Mouse (Mus musculus) hindbrain, embryonic 15.5 days (tissue): ENCODE measurements around the gene Nif3l1. TPM values are rescaled to one million over a fixed set of nuclear protein-coding genes. Genes with fewer than 3 reads are reported as not detected.

ENCODE experiments used
- ATAC-seq: fragments of 200-750 bp; cut with Nextera tagmentation; 2 replicates; pipeline ENCODE4 v1.8.0; 2017; ENCODE audit warnings: low read depth, moderate number of reproducible peaks, moderate TSS enrichment; ENCODE audit not compliant: low FRiP score
- H3K27ac ChIP-seq: fragments of 300-500 bp; sonication (generic); replicated peaks from 2 replicates; pipeline ENCODE4 v1.5.1; 2015; ENCODE audit warnings: mild to moderate bottlenecking, inconsistent platforms
- H3K27me3 ChIP-seq: fragments of 300-500 bp; sonication (generic); 2 replicates; pipeline ENCODE4 v1.6.1; 2015; ENCODE audit warnings: control low read depth, inconsistent platforms
- H3K36me3 ChIP-seq: fragments of 300-500 bp; sonication (generic); 2 replicates; pipeline ENCODE4 v1.6.1; 2015; ENCODE audit warnings: control low read depth, inconsistent platforms
- H3K4me1 ChIP-seq: fragments of 300-500 bp; sonication (generic); replicated peaks from 2 replicates; pipeline ENCODE4 v1.6.1; 2015; ENCODE audit warnings: control low read depth, inconsistent platforms
- H3K4me2 ChIP-seq: fragments of 300-500 bp; sonication (generic); 2 replicates; pipeline ENCODE4 v1.6.1; 2015; ENCODE audit warnings: moderate library complexity, mild to moderate bottlenecking, inconsistent platforms
- H3K4me3 ChIP-seq: fragments of 300-500 bp; sonication (generic); 2 replicates; pipeline ENCODE4 v1.5.1; 2015; ENCODE audit warnings: mild to moderate bottlenecking, inconsistent platforms
- H3K9ac ChIP-seq: fragments of 300-500 bp; sonication (generic); 2 replicates; pipeline ENCODE4 v1.6.1; 2015; ENCODE audit warnings: inconsistent platforms
- H3K9me3 ChIP-seq: fragments of 300-500 bp; sonication (generic); 2 replicates; pipeline ENCODE4 v1.6.1; 2016; ENCODE audit warnings: control low read depth, inconsistent platforms
- WGBS: fragments of 180-500 bp; shearing (Covaris S2); methylation state at CpG from one replicate; pipeline ENCODE4 v1.1.7; 2015; 5-methylcytosine and 5-hydroxymethylcytosine counted together
- polyA plus RNA-seq: library from polyadenylated mRNA; unstranded; fragments of >200 nt; fragmentation: Nextera tagmentation; extraction: Ambion mirVana; gene quantifications from 2 replicates; pipeline ENCODE4 v1.2.1, GENCODE M21; 2015

Nif3l1 gene
- polyA plus RNA-seq, 1 experiment from 2014 or later: 48.7 TPM

DNA sequence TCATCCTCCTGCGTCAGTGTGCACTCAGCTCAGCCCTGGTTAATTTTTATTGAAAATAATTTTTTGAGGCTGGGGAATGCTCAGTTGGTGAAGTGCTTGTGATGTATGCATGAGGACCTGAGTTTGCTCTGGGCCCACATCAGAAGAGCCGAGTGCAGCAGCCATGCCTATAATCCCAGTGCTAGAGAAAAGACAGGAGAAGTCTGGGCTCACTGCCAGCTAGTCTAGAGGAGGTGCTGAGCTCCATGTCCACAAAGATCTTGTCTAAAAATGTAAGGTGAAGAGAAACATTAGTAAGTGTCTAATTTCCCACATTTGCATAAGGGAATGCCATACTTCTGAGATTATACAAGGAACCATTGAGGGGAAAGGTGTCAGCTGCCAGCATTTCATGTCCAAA lies 13.9 kb downstream of the Nif3l1 start:
- no peak for ATAC-seq

DNA sequence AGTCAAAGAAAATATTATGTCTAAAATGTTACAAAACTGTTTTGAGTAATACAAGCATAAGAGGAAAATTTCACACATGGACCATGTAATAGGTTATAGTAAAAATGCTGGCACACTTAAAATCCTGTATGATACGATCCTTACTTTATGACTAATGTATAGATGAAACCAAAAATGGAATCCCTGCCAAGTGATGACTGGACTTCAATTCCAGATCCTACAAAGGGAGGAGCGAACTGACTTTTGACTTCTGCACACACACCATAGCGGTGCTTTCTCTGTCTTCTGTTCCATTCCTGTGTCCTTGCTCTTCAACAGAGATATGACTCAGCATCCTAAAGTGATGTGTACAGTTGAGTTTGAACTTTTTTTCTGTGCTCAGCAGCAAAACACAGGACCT lies 15.6 kb downstream of the Nif3l1 start:
- Histone ChIP-seq H3K4me2 (no peak overlapping the region), H3K27me3 (no peaks in the 10 kb centered on the region), H3K4me3 (no peak overlapping the region), H3K9ac (no peak overlapping the region), H3K9me3 (no peaks in the 10 kb centered on the region), H3K4me1 (no peaks in the 10 kb centered on the region), H3K36me3 (peaks cover 76% of the 10 kb centered on the region), H3K27ac (no peak overlapping the region)
- no peak for ATAC-seq
- 95% methylated on average over 3 of the region's 3 CpGs for WGBS

More for the DNA sequence above, 13.9 kb downstream of the Nif3l1 start:
- Histone ChIP-seq H3K27ac (no peak overlapping the region), H3K4me2 (no peak overlapping the region), H3K9ac (no peak overlapping the region), H3K36me3 (peaks cover 74% of the 10 kb centered on the region), H3K4me3 (no peak overlapping the region), H3K27me3 (no peaks in the 10 kb centered on the region), H3K9me3 (no peaks in the 10 kb centered on the region), H3K4me1 (no peaks in the 10 kb centered on the region)
- WGBS: 77% methylated on average over 2 of the region's 2 CpGs

DNA sequence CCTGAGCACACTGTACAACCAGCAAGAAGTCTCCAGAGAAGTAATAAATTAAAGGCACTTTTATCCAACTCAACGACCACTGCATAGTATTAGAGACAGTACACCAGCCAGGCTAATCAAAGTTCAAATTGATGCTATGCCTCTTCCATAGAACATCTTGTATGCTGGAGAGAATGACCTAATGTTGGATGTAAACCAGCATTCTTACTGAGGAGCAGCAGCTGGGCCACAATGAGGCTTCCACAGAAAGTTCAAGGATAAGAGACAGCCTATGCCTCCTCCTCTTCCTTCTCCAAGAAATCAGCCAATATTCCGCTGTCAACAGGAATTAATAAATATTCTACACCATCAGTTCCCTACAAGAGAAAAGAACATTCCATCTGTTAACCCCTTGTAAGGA lies 19.0 kb downstream of the Nif3l1 start:
- ATAC-seq: no peak
- H3K4me1 ChIP-seq: no peaks in the 10 kb centered on the region
- no peaks in the 10 kb centered on the region for H3K9me3 ChIP-seq
- H3K36me3 ChIP-seq: peaks cover 69% of the 10 kb centered on the region
- H3K27ac ChIP-seq: no peak overlapping the region
- WGBS: 83% methylated on average over 2 of the region's 2 CpGs
- no peak overlapping the region for H3K9ac ChIP-seq
- no peaks in the 10 kb centered on the region for H3K27me3 ChIP-seq
- no peak overlapping the region for H3K4me2 ChIP-seq
- H3K4me3 ChIP-seq: no peak overlapping the region

DNA sequence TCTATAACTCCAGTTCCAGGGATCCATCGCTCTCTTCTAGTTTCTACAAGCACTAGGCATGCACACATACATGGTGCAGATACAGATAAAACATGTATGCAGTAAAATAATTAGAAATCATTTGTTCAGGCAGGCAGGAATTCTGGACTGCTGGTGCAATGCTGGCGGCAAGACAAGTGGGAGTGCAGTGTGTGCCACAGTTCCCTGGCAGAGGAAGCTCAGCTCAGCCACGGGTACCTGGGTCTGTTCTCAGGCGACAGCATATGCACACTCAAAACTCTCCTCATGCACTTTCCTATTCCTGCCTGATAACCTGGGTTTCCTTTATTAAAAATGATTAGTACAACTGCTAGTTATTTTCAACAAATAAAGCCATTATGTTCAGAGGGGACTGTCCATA lies 20.1 kb downstream of the Nif3l1 start:
- 98% methylated on average over 4 of the region's 4 CpGs for WGBS
- Histone ChIP-seq H3K9ac (no peak overlapping the region), H3K4me1 (no peaks in the 10 kb centered on the region), H3K4me3 (no peak overlapping the region), H3K27me3 (no peaks in the 10 kb centered on the region), H3K27ac (no peak overlapping the region), H3K4me2 (no peak overlapping the region), H3K9me3 (no peaks in the 10 kb centered on the region), H3K36me3 (peaks cover 78% of the 10 kb centered on the region)
- no peak for ATAC-seq

DNA sequence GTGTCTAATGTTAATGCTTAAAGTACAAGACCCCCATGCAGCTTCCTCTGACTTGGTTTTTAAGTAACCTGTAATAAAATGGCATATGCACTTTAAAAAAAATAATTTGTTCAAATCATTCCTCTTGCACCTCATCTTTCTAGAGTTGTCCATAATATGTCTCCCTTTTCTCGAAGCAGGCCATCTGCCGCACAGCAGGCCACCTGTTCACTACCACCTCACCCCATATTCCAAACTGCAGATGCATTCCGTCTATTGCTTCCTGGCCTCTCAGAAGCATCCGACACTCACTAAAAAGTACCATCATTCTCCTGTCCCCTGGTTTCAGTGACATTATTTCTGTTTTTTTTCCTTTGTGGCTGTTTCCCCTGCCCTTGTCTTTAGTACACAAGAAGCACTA lies 20.6 kb downstream of the Nif3l1 start:
- Histone ChIP-seq H3K27ac (no peak overlapping the region), H3K27me3 (no peaks in the 10 kb centered on the region), H3K9ac (no peak overlapping the region), H3K4me2 (no peak overlapping the region), H3K4me3 (no peak overlapping the region), H3K4me1 (no peaks in the 10 kb centered on the region), H3K9me3 (no peaks in the 10 kb centered on the region), H3K36me3 (peaks cover 78% of the 10 kb centered on the region)
- 90% methylated on average over 4 of the region's 4 CpGs for WGBS
- no peak for ATAC-seq

DNA sequence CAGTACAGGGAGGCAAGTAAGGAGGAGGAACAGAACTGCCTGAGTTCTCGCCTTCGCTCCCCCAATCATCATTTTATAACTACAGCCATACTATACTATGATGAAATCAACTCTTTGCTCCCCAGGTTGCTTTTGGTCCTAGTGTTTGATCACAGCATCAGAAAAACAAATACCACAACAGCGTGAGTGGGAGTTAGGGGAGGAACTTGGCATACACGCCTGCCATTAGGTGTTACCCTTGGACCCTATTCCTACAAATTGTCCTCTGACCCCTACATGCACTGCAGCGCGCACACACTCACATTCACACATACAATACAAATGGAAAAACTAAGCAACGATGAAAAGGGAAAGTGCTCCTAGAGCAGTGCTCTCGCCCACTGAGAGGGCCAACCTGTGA lies 30.7 kb downstream of the Nif3l1 start:
- ATAC-seq: no peak
- 94% methylated on average over 8 of the region's 8 CpGs for WGBS
- no peaks in the 10 kb centered on the region for H3K9me3 ChIP-seq
- peaks cover 68% of the 10 kb centered on the region for H3K36me3 ChIP-seq
- H3K4me1 ChIP-seq: no peaks in the 10 kb centered on the region
- H3K4me3 ChIP-seq: no peak overlapping the region
- H3K27ac ChIP-seq: no peak overlapping the region
- no peak overlapping the region for H3K4me2 ChIP-seq
- H3K9ac ChIP-seq: no peak overlapping the region
- no peaks in the 10 kb centered on the region for H3K27me3 ChIP-seq

DNA sequence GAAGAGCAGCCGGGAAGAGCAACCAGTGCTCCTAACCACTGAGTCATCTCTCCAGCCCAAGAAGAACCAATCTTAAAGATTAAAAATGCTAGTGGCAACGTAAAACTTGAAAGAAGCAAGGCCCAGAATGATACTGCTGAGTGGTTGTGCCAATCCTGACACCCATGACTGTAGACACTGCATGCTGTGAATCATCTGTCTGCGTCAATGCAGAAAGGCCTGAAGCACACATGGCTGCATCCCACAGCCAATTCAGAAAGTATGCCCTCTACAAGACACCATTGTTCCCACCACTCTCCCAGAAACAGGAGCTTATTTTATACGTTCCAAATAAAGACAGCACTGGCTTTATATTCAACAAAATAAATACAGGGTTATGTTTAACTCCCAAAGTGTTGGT lies 37.7 kb downstream of the Nif3l1 start:
- Histone ChIP-seq H3K9ac (no peak overlapping the region), H3K4me1 (no peaks in the 10 kb centered on the region), H3K4me2 (no peak overlapping the region), H3K9me3 (no peaks in the 10 kb centered on the region), H3K27me3 (no peaks in the 10 kb centered on the region), H3K27ac (no peak overlapping the region), H3K36me3 (peaks cover 70% of the 10 kb centered on the region), H3K4me3 (no peak overlapping the region)
- WGBS: 88% methylated on average over 4 of the region's 4 CpGs
- no peak for ATAC-seq

DNA sequence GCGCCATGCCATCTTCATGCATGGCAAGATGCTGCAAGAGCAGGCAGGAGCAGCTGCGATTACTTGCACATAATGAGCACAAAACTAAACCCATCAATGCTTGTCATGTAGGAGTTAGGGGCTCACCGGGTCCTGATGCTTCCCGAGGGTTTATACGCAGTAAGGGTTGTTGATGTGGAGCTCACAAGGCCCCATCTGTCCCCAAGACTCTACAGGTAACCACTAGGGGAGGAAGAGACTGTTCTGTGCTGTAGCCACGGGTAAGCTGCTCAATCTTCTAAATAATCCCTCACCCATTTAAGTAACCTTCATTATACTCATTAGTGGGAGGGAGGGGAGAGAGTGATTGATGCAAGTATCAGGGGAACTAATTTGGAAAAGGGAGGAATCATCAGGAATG lies 50.7 kb downstream of the Nif3l1 start:
- ATAC-seq: no peak
- Histone ChIP-seq H3K9ac (no peak overlapping the region), H3K36me3 (peaks cover 84% of the 10 kb centered on the region), H3K4me3 (no peak overlapping the region), H3K9me3 (no peaks in the 10 kb centered on the region), H3K4me2 (no peak overlapping the region), H3K4me1 (no peaks in the 10 kb centered on the region), H3K27me3 (no peaks in the 10 kb centered on the region), H3K27ac (no peak overlapping the region)
- 83% methylated on average over 6 of the region's 6 CpGs for WGBS

DNA sequence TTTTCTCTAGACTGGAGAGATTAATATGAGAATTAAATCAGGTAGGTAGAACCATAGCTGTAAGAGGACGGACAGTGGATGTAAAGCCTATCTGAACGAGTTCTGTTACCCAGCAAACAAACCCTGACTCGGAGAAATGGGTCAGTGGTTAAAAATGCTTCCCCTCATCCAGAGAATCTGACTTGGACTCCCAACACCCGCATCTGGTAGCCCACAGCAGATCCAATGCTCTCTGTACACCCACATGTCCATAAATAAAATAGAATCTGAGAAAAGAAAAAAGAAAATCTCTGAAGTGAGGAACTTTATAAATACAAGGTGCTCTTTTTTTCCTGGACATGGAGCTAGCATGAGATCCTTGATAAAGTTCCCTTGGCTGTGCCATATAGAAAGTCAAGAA lies 52.7 kb downstream of the Nif3l1 start:
- Histone ChIP-seq H3K4me2 (no peak overlapping the region), H3K27me3 (no peaks in the 10 kb centered on the region), H3K9ac (no peak overlapping the region), H3K27ac (no peak overlapping the region), H3K4me3 (no peak overlapping the region), H3K9me3 (no peaks in the 10 kb centered on the region), H3K36me3 (peaks cover 68% of the 10 kb centered on the region), H3K4me1 (peaks cover under 1% of the 10 kb centered on the region; the same call in 1 of the 2 replicates)
- WGBS: 95% methylated on average over 4 of the region's 4 CpGs
- ATAC-seq: no peak

DNA sequence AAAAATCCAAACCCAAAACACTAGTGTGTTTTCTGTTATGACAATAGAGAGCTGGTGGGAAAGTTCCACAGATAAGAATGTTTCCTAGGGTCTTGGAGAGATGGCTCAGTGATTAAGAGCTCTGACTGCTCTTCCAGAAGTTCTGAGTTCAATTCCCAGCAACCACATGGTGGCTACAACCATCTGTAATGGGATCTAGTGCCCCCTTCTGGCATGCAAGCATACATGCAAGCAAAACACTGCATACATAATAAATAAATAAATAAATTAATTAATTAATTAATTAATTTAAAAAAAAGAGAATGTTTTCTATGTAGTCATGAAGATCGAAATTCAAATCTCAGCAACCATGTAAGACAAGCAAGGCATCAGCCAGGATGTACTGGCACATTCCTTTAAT lies 53.8 kb downstream of the Nif3l1 start:
- Histone ChIP-seq H3K36me3 (peaks cover 62% of the 10 kb centered on the region), H3K27ac (no peak overlapping the region), H3K27me3 (no peaks in the 10 kb centered on the region), H3K4me3 (no peak overlapping the region), H3K4me2 (no peak overlapping the region), H3K4me1 (peaks cover 11% of the 10 kb centered on the region), H3K9me3 (no peaks in the 10 kb centered on the region), H3K9ac (no peak overlapping the region)
- WGBS: 98% methylated on average over 1 of the region's 1 CpGs
- no peak for ATAC-seq

DNA sequence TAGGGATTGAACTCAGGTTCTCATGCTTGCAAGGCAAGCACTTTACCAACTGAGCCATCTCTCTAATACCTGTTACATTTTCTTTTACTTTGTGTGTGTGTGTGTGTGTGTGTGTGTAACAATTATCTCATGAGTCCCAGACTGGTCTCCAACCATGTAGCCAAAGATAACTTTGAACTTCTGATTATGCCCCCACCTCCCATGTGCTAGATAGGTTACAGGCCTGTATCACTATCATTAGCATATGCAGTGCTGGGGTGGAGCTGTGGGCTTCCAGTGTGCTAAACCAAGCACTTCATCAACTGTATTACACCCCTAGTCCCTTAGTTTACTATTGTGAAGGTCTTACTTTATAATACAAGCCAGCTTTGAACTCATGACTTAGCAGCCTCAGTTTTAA lies 58.2 kb downstream of the Nif3l1 start:
- H3K4me3 ChIP-seq: no peak overlapping the region
- no peak overlapping the region for H3K9ac ChIP-seq
- H3K4me1 ChIP-seq: peaks cover 21% of the 10 kb centered on the region
- no peaks in the 10 kb centered on the region for H3K27me3 ChIP-seq
- peaks cover 34% of the 10 kb centered on the region for H3K36me3 ChIP-seq
- no peak overlapping the region for H3K27ac ChIP-seq
- peak overlapping the region; percentile 72 for H3K4me2 ChIP-seq
- H3K9me3 ChIP-seq: peaks cover 10% of the 10 kb centered on the region; the same call in 1 of the 2 replicates
- no peak for ATAC-seq

DNA sequence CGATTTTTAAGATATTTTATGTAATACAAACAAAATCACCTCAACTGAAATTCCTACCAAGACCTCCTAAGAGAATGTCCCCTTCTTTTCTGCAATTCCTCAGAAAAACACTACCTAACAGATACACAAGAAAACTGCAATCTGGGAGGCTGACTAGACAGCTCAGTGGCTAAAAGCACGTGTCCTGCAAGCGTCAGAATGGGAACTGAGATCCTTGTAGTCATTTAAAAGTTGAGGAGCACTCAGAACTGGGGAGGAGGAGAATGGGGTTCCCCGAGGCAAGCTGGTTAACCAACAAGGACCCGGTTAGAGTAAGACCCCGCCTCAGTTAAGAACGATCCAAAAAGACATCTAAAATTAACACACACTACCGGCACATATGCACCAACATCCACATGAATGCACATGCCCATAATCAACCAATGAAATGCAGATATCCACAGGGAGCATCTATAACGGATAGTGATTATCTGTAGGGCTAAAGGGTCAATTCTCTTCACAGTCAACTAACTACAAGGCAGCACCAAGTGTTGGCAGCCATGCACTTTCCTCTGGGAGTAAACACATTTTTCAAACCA lies 58.9 kb downstream of the Nif3l1 start:
- Histone ChIP-seq H3K9me3 (peaks cover 10% of the 10 kb centered on the region; the same call in 1 of the 2 replicates), H3K4me3 (peak overlapping the region; percentile 81), H3K4me2 (peak overlapping the region; percentile 72), H3K27ac (peak overlapping the region; percentile 83), H3K4me1 (peaks cover 21% of the 10 kb centered on the region), H3K36me3 (peaks cover 27% of the 10 kb centered on the region), H3K9ac (peak overlapping the region; percentile 92), H3K27me3 (no peaks in the 10 kb centered on the region)
- WGBS: 30% methylated on average over 9 of the region's 9 CpGs
- ATAC-seq: no peak

DNA sequence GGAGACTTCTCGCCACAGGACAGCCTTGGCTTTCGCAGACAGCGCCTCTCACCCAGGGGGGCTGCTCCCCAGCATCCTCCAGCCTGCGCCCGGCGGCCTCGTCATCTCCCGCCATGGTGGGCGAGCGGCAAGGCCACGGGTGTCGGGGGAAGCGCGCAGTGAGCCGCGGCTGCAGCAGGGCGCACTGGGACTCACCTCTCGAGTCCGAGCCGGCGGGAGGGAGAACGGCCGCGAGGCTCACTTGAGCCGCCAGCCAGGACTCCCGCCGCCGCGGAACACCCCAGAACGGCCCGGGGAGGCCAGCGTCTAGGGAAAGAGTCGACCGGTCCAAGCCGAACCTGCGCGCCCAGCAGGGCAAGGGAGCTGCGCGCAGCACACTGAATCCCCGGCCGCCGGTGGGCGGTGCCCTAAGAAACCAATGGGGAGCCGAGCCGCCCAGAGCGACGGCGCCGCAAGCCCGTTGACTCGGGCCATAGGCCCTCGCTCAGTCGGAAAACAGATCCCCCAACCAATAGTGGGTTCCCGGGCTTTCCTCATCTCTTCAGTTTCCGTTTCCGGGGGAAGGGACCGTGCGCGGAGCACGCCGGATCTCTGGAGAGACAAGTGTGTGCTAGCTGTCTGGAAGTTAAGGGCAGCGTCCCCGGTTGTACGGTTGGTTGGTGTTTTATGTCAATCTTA lies 59.8 kb downstream of the Nif3l1 start, which contains the start of gene Orc2:
TSS of gene Orc2 (minus strand) at position 533 of the 678 bp plus-strand sequence.
- H3K27ac ChIP-seq: peak within 1 kb of the TSS; percentile 83
- H3K9ac ChIP-seq: peak within 1 kb of the TSS; percentile 92
- H3K4me1 ChIP-seq: peaks cover 21% of the 10 kb centered on the region
- H3K9me3 ChIP-seq: peaks cover 10% of the 10 kb centered on the region; the same call in 1 of the 2 replicates
- H3K4me2 ChIP-seq: peak within 1 kb of the TSS; percentile 72
- H3K36me3 ChIP-seq: peaks cover 20% of the 10 kb centered on the region
- ATAC-seq: peak; percentile 100
- under 1% methylated on average over 63 of the region's 64 CpGs for WGBS
- peak within 1 kb of the TSS; percentile 81 for H3K4me3 ChIP-seq
- H3K27me3 ChIP-seq: no peaks in the 10 kb centered on the region
